Mouse (Mus musculus) lung, adult 2 months (tissue): Measurements from ENCODE around the gene Capn7. TPM values are rescaled to one million over a fixed set of nuclear protein-coding genes. Genes with fewer than 3 reads are reported as not detected.

Experiments
- DNase-seq: peaks from one replicate; pipeline ENCODE4 v3.0.0; 2022
- H3K4me1 ChIP-seq: fragments of 200-500 bp; 2 replicates; pipeline ENCODE4 v1.6.1; 2011; ENCODE audit warnings: low read length; ENCODE audit not compliant: control insufficient read depth, insufficient read depth
- H3K4me3 ChIP-seq: fragments of 200-500 bp; replicated peaks from 2 replicates; pipeline ENCODE3; 2011; ENCODE audit warnings: low read depth, mild to moderate bottlenecking, control low read depth, low read length; ENCODE audit errors: extremely low read depth
- CTCF ChIP-seq: fragments of 200-500 bp; IDR thresholded peaks from 2 replicates; pipeline ENCODE4 v1.5.1; 2011; ENCODE audit warnings: mild to moderate bottlenecking, low read length, control low read depth; ENCODE audit not compliant: insufficient read depth
- POLR2A ChIP-seq: fragments of 200-500 bp; IDR thresholded peaks from 2 replicates; pipeline ENCODE4 v1.6.1; 2011; ENCODE audit warnings: low read depth, mild to moderate bottlenecking, control low read depth, low read length, borderline replicate concordance; ENCODE audit errors: extremely low read depth
- WGBS: fragments of 180-500 bp; shearing (Covaris S2); methylation state at CpG from one replicate; pipeline ENCODE4 v1.1.7; 2018; 5-methylcytosine and 5-hydroxymethylcytosine counted together
- polyA plus RNA-seq: library from polyadenylated mRNA; depleted of rRNA; stranded (reverse); fragments of >200 nt; gene quantifications from 2 replicates; pipeline ENCODE4 v1.2.3, GENCODE M21; 2012

Gene Capn7
- polyA plus RNA-seq, 1 experiment = 12.2 TPM

DNA sequence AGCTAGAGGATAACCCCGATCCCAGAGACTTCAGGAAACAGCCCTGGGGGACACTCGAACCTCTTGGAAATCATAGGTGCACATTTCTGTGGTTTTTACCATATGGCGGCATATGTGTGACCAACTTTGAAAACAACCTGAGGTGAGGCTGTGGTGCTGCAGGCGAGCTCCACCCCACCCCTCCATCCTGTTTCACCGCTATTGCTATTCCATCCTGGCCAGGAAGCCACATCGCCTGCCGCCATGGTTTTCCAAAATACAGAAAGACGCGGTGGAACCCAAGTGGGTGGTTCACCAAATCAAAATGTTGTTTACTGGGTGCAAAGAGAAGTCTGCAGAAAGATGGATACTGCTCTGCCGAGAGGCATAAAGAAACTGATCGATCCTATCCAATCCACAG, 62.4 kb downstream of the Capn7 start:
- WGBS = 87% methylated on average over 11 of the region's 11 CpGs

DNA sequence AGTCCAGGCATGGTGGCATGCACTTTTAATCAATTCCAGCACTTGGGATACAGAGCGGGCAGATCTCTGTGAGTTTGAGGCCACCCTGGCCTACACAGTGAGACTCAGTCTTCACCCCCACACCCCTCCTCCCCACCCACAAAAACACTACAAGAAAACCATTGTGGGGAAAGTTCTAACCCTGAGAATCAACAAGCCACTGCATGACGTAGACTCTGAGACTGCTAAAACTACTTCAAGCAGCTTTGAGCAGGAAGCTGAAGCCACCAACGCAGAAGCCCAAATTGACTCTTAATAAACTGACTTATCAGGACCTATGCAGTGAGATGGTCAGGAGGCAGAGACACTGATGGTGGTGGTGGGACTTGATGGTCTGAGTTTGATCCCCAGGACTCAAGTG, 62.8 kb downstream of the Capn7 start:
- Histone ChIP-seq H3K4me3 (no peak overlapping the region), H3K4me1 (no peaks in the 10 kb centered on the region)
- 81% methylated on average over 3 of the region's 3 CpGs for WGBS
- DNase-seq = no peak
- TF ChIP-seq POLR2A (no peak), CTCF (no peak)

More for the DNA sequence above, 62.4 kb downstream of the Capn7 start:
- TF ChIP-seq POLR2A = no peak
- no peak for TF ChIP-seq CTCF
- DNase-seq = no peak
- Histone ChIP-seq H3K4me1 (0 out of 2 replicates have a peak, but pooled peaks cover 4% of the 10 kb centered on the region), H3K4me3 (no peak overlapping the region)

DNA sequence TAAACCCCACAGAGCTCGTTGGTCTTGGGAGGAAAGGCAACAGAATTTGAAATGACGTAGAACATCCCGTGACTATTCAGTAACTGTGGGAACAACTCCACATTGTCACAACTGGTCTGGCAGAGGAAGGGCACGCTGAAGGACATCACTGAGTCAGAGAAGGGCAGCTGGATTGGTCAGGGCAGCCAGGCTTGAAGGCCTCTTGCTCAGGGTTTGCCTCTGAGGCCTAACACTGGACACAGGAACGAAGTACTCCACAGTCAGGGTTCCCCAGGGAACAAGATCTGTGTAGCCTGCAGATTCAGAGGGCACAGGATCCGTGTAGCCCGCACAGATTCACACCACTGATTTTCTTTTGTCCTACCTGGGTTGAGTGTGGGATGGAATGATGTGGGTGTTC, 63.8 kb downstream of the Capn7 start:
- Histone ChIP-seq H3K4me3 (no peak overlapping the region), H3K4me1 (no peaks in the 10 kb centered on the region)
- TF ChIP-seq CTCF = no peak
- TF ChIP-seq POLR2A = no peak
- no peak for DNase-seq
- WGBS = 85% methylated on average over 7 of the region's 7 CpGs

DNA sequence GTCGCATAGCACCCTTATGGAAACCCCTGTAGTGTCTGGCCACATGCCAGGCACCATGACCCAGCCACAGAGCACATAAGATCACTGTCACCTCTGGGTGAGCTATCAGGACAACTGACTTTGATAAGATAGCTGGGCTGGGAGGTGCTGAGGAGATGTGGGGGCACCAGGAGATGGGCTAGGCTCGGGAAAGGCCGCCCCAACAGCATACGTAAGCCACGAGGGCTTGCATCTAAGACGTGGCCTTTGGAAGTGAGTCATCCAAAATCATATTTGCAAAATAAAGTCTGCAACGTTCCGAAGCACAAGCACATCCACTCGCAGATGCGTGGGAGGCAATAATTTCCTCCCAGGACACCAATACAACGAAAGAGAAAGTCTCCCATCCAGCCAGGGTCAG, 64.5 kb downstream of the Capn7 start:
- TF ChIP-seq POLR2A (no peak), CTCF (no peak)
- no peak overlapping the region for H3K4me3 ChIP-seq
- 64% methylated on average over 11 of the region's 11 CpGs for WGBS
- H3K4me1 ChIP-seq = no peaks in the 10 kb centered on the region
- no peak for DNase-seq

DNA sequence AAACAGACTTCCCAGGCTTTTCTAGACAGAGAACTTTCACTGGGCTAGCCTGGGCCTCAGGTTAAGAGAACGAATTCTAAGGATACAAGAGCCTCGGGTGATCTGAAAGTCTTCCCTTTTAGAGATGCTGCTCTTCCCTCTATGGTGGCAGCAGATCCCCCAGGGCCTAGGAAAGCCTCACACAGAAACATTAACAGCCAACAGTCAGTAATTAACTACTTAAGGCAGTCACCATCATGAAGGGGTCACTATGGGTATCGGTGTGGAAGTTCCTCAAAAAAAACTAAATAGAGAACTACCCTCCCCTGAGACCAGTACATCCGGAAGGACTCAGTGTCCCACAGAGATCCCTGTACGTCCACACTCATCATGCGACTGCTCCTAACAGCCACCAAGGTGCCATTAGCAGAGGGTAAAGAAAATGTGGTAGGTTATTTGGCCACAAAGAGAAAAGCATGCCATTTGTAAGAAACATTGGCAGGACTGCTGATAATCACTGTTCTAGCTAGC, 65.5 kb downstream of the Capn7 start:
- Histone ChIP-seq H3K4me3 (no peak overlapping the region), H3K4me1 (peaks cover 6% of the 10 kb centered on the region)
- no peak for TF ChIP-seq POLR2A
- no peak for TF ChIP-seq CTCF
- WGBS = 78% methylated on average over 6 of the region's 6 CpGs
- no peak for DNase-seq

DNA sequence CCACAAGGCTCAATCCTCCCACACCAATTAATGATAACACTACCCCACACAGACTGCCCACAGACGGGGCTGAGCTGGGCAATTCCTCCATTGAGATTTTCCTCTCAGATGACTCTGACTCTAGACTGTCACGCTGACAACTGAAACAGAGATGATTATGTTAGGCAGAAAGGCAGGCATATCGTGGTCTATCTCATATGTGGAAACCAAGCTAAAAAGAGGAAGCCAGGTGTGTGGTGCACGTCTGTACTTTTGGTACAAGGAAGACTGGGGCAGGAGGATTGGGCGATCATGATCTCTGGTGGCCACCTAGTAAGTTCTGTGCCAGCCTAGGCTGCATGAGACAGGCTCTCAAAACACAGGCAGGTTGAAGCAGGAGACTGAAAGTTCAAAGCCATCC, 66.3 kb downstream of the Capn7 start:
- Histone ChIP-seq H3K4me1 (peaks cover 14% of the 10 kb centered on the region), H3K4me3 (no peak overlapping the region)
- 72% methylated on average over 5 of the region's 5 CpGs for WGBS
- no peak for TF ChIP-seq POLR2A
- no peak for TF ChIP-seq CTCF
- no peak for DNase-seq

DNA sequence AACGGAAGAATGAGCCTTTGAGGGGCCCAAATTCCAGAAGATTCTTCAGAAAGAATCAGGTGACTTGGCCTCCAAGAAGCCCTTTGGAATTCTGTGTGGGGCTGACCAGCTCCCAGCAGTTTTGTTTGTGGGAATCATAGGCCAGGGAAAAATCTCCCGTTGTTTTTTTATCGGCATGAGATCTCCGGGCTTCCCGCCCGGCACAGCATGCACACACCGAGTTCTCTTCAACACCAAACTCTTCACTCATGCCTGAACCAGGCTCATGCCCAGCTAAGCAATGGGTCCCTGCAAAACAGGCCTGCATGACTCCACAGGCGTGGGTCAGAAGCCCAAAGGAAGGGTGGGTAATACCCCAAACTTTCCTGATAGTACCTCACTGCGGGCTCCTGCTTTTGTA, 67.1 kb downstream of the Capn7 start:
- H3K4me3 ChIP-seq = no peak overlapping the region
- TF ChIP-seq CTCF (no peak), POLR2A (no peak)
- DNase-seq = no peak
- 62% methylated on average over 9 of the region's 9 CpGs for WGBS
- H3K4me1 ChIP-seq = peaks cover 22% of the 10 kb centered on the region

DNA sequence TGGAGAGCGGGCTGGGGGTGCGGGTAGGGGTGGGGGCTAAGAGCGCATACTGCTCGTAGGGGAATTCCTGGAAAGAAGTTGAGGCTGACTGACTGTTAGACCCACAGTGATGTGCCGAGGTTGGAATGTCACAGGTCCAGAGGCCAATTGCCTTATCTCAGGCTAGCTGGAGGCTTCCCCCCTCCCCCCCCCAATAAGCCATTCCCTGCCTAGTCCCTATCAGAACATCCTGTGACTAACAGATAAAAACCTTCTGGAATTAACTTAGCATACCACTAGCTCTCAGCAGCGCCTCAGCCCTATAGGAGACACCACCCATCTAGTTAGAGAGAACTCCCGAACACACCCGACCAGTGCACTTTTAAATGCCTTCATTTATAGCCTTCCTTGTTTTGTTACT, 67.6 kb downstream of the Capn7 start:
- peaks cover 23% of the 10 kb centered on the region for H3K4me1 ChIP-seq
- WGBS = 65% methylated on average over 8 of the region's 8 CpGs
- TF ChIP-seq POLR2A (no peak), CTCF (no peak)

DNA sequence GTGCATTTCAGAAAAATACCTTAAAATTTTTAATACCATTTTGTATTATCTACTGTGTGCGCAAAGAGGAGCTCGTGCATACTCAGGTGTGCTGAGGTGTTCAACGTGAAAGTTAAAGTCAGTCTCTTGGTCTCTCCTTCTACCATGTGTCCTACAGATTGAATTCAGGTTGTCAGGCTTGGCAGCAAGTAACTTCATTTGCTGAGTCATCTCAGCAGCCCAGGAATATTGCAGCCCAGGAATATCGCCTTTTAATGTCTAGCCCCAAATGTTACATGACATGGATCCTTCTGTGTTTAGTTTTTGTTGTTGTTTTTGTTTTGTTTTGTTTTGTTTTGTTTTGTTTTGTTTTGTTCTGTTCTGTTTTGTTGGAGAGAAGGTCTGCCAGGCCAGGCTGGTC, 68.2 kb downstream of the Capn7 start:
- TF ChIP-seq CTCF (no peak), POLR2A (no peak)
- Histone ChIP-seq H3K4me3 (no peak overlapping the region), H3K4me1 (peaks cover 23% of the 10 kb centered on the region)
- DNase-seq = no peak
- 88% methylated on average over 4 of the region's 4 CpGs for WGBS

More for the DNA sequence above, 67.6 kb downstream of the Capn7 start:
- no peak overlapping the region for H3K4me3 ChIP-seq
- DNase-seq = no peak

DNA sequence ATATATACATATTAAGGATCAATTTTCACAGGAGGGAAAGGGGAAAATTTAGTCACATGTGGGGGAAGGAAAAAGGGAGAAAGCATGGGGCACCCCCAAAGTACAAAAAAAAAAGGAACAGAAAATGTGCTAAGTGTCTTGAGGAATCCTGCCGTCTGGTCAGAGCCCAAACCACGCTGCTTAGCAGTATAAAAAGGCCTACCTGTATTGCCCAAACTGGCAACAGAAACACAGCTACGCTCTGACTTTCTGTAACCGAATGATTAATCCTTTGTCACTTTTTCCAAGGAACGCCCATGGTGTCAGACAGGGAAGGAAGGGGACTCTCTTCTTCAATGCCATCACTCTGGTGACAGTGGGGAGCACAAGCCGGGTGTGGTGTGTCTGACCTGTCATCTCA, 69.2 kb downstream of the Capn7 start:
- H3K4me1 ChIP-seq = peaks cover 23% of the 10 kb centered on the region
- WGBS = 70% methylated on average over 6 of the region's 6 CpGs
- TF ChIP-seq POLR2A (no peak), CTCF (no peak)
- DNase-seq = no peak
- no peak overlapping the region for H3K4me3 ChIP-seq

DNA sequence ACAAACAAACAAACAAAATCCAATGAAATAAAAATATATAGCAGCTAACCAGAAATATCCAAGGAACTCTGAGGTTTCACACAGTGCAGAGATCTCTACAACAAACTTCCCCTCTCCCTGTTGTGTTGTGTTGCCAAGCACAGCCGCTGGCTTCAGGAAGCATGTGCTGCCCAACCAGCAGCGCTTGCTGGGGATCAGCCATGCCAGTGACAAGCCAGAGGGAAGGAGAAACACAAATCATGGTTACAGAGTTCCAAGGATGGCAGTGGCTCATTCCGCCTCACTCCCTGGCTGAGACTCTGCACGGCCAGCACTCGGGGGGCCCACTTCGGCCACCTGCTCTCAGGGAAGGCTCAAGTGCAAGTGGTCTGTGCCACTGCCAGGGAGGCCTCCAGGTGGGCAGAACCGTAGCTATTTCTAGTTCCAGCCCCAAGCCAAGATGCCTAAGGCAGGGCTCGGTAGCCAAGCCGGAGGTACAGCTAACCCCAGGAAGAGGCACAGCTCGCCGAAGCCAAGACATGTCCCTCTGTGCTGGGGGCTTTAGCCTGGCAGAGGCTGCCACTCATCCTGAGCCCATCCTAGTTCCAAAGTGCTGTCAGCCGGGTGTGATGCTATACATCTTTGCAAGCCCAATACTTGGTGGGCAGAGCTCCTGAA, 69.8 kb downstream of the Capn7 start:
- peaks cover 23% of the 10 kb centered on the region for H3K4me1 ChIP-seq
- TF ChIP-seq POLR2A = no peak
- TF ChIP-seq CTCF = no peak
- DNase-seq = no peak
- H3K4me3 ChIP-seq = no peak overlapping the region
- 74% methylated on average over 12 of the region's 12 CpGs for WGBS

DNA sequence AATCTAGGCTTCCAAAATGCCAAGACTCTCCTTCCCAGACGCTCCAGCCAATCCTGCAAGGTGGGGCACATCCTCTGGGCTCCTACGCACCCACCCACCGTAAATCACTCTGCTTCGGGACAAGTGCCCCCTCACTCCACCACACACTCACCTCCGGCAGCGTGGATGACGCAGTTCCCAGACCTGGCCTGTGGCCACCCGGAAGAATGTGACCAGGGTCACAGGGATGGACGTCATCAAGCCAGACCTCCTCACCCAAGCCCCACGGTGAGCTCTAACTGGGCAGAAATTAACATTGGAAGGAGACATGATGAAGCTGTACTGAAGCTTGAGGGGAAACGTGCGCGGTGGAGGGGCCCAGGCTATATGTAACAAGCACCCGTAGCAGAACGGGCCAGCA, 70.8 kb downstream of the Capn7 start:
- DNase-seq = no peak
- 56% methylated on average over 15 of the region's 15 CpGs for WGBS
- peaks cover 25% of the 10 kb centered on the region for H3K4me1 ChIP-seq
- no peak for TF ChIP-seq CTCF
- no peak overlapping the region for H3K4me3 ChIP-seq
